Mouse (Mus musculus) CH12.LX (cell line): ENCODE measurements around the gene Tomm6. TPM values are rescaled to one million over a fixed set of nuclear protein-coding genes. Genes with fewer than 3 reads are reported as not detected.

Source experiments
- DNase-seq: peaks from one replicate; pipeline ENCODE4 v3.0.0-alpha.2; 2013; ENCODE audit errors: extremely low read depth
- H3K27ac ChIP-seq: 2 replicates; pipeline ENCODE4 v1.5.1; 2012; ENCODE audit warnings: low read depth, mild to moderate bottlenecking, control low read depth, moderate library complexity; ENCODE audit not compliant: insufficient read depth
- H3K27me3 ChIP-seq: replicated peaks from 2 replicates; pipeline ENCODE3; 2012; ENCODE audit warnings: inconsistent platforms
- H3K36me3 ChIP-seq, 2 experiments: replicated peaks in 1 of 2; 2 replicates each; pipeline versions ENCODE3 to v1.6.1; 2012; ENCODE audit warnings: inconsistent platforms in 1 of 2, low read length in 1 of 2, mild to moderate bottlenecking in 1 of 2, mixed read lengths in 1 of 2, moderate library complexity in 1 of 2; ENCODE audit not compliant: control insufficient read depth in 1 of 2, insufficient read depth in 1 of 2
- H3K4me1 ChIP-seq, 2 experiments: 2 replicates each; pipeline ENCODE4 v1.6.1; 2012; ENCODE audit warnings: inconsistent platforms in 1 of 2, moderate library complexity in 1 of 2; ENCODE audit not compliant: insufficient read depth in 2 of 2, control insufficient read depth in 1 of 2
- H3K4me2 ChIP-seq: 2 replicates; pipeline ENCODE4 v1.6.1; 2012; ENCODE audit warnings: low read depth, mild to moderate bottlenecking, control low read depth; ENCODE audit not compliant: poor library complexity, insufficient read depth, severe bottlenecking
- H3K4me3 ChIP-seq, 3 experiments: fragments of 150-350 bp in 1 of 3; sonication (generic) in 1 of 3; replicated peaks in 1 of 3; 2 replicates each; pipeline versions ENCODE3 to v1.5.1; 2011 to 2012; ENCODE audit warnings: low read depth in 2 of 3, low read length in 2 of 3, mild to moderate bottlenecking in 2 of 3, moderate library complexity in 2 of 3, control low read depth in 1 of 3, improper control_type of control experiment in 1 of 3, inconsistent platforms in 1 of 3, mixed read lengths in 1 of 3; ENCODE audit not compliant: poor library complexity in 1 of 3
- H3K79me2 ChIP-seq: replicated peaks from 2 replicates; pipeline ENCODE4 v1.6.1; 2012; ENCODE audit warnings: mild to moderate bottlenecking, moderate library complexity; ENCODE audit not compliant: control insufficient read depth, poor library complexity, insufficient read depth, severe bottlenecking; ENCODE audit errors: extremely low read depth
- H3K9ac ChIP-seq: 2 replicates; pipeline ENCODE4 v1.6.1; 2012; ENCODE audit warnings: low read depth, mild to moderate bottlenecking, control low read depth, moderate library complexity; ENCODE audit not compliant: insufficient read depth
- H3K9me3 ChIP-seq: replicated peaks from 2 replicates; pipeline ENCODE3; 2012; ENCODE audit warnings: low read length, inconsistent platforms, mixed read lengths
- CHD2 ChIP-seq: IDR thresholded peaks from 2 replicates; pipeline ENCODE4 v1.6.1; 2011; ENCODE audit warnings: low read length, improper control_type of control experiment
- CTCF ChIP-seq, 2 experiments: IDR thresholded peaks in 1 of 2; conservative IDR thresholded peaks in 1 of 2; 2 replicates each; pipeline ENCODE4 v1.5.1; 2011 to 2012; ENCODE audit warnings: low read depth in 2 of 2, low read length in 2 of 2, improper control_type of control experiment in 1 of 2, inconsistent platforms in 1 of 2, mild to moderate bottlenecking in 1 of 2, moderate library complexity in 1 of 2
- ELF1 ChIP-seq: IDR thresholded peaks from 2 replicates; pipeline ENCODE4 v1.6.1; 2014; ENCODE audit warnings: low read depth, mild to moderate bottlenecking, inconsistent platforms, low read length, improper control_type of control experiment
- EP300 ChIP-seq: IDR thresholded peaks from 2 replicates; pipeline ENCODE4 v1.6.1; 2011; ENCODE audit warnings: low read length, improper control_type of control experiment
- HCFC1 ChIP-seq: IDR thresholded peaks from 2 replicates; pipeline ENCODE4 v1.6.1; 2012; ENCODE audit warnings: low read depth, mild to moderate bottlenecking, inconsistent platforms, low read length, improper control_type of control experiment
- IRF4 ChIP-seq: IDR thresholded peaks from 2 replicates; pipeline ENCODE4 v1.6.1; 2014; ENCODE audit warnings: low read depth, mild to moderate bottlenecking, inconsistent platforms, low read length, improper control_type of control experiment
- JUND ChIP-seq: conservative IDR thresholded peaks from 2 replicates; pipeline ENCODE4 v1.6.1; 2011; ENCODE audit warnings: low read depth, low read length, improper control_type of control experiment
- KAT2A ChIP-seq: IDR thresholded peaks from 2 replicates; pipeline ENCODE4 v1.6.1; 2012; ENCODE audit warnings: low read length, improper control_type of control experiment, inconsistent platforms; ENCODE audit not compliant: insufficient replicate concordance
- MAX ChIP-seq: IDR thresholded peaks from 2 replicates; pipeline ENCODE4 v1.6.1; 2011; ENCODE audit warnings: low read length, improper control_type of control experiment
- MAZ ChIP-seq: IDR thresholded peaks from 2 replicates; pipeline ENCODE4 v1.6.1; 2012; ENCODE audit warnings: low read depth, mild to moderate bottlenecking, inconsistent platforms, low read length, improper control_type of control experiment, moderate library complexity
- MXI1 ChIP-seq: IDR thresholded peaks from 2 replicates; pipeline ENCODE4 v1.6.1; 2011; ENCODE audit warnings: mild to moderate bottlenecking, low read depth, low read length, improper control_type of control experiment
- MYC ChIP-seq: IDR thresholded peaks from 2 replicates; pipeline ENCODE4 v1.6.1; 2011; ENCODE audit warnings: low read depth, mild to moderate bottlenecking, improper control_type of control experiment, low read length
- NELFE ChIP-seq: IDR thresholded peaks from 2 replicates; pipeline ENCODE4 v1.6.1; 2011; ENCODE audit warnings: low read depth, low read length, improper control_type of control experiment
- NRF1 ChIP-seq: IDR thresholded peaks from 2 replicates; pipeline ENCODE4 v1.6.1; 2014; ENCODE audit warnings: low read depth, mild to moderate bottlenecking, inconsistent platforms, low read length, improper control_type of control experiment, moderate library complexity
- POLR2A ChIP-seq: IDR thresholded peaks from 2 replicates; pipeline ENCODE4 v1.6.1; 2011; ENCODE audit warnings: low read depth, mild to moderate bottlenecking, improper control_type of control experiment, low read length
- RAD21 ChIP-seq: IDR thresholded peaks from 2 replicates; pipeline ENCODE4 v1.6.1; 2011; ENCODE audit warnings: low read depth, mild to moderate bottlenecking, low read length, improper control_type of control experiment, moderate library complexity
- SIN3A ChIP-seq: IDR thresholded peaks from 2 replicates; pipeline ENCODE4 v1.6.1; 2012; ENCODE audit warnings: low read length, improper control_type of control experiment, inconsistent platforms
- SMC3 ChIP-seq: IDR thresholded peaks from 2 replicates; pipeline ENCODE4 v1.6.1; 2011; ENCODE audit warnings: low read depth, low read length, improper control_type of control experiment
- TBP ChIP-seq: conservative IDR thresholded peaks from 2 replicates; pipeline ENCODE4 v1.6.1; 2011; ENCODE audit warnings: low read depth, low read length, improper control_type of control experiment
- TCF12 ChIP-seq: IDR thresholded peaks from 2 replicates; pipeline ENCODE4 v1.6.1; 2014; ENCODE audit warnings: low read depth, mild to moderate bottlenecking, inconsistent platforms, low read length, improper control_type of control experiment
- UBTF ChIP-seq: IDR thresholded peaks from 2 replicates; pipeline ENCODE4 v1.6.1; 2012; ENCODE audit warnings: low read depth, mild to moderate bottlenecking, inconsistent platforms, low read length, improper control_type of control experiment, moderate library complexity
- ZC3H11A ChIP-seq: IDR thresholded peaks from 2 replicates; pipeline ENCODE4 v1.6.1; 2012; ENCODE audit warnings: low read depth, mild to moderate bottlenecking, inconsistent platforms, low read length, improper control_type of control experiment
- ZNF384 ChIP-seq: IDR thresholded peaks from 2 replicates; pipeline ENCODE4 v1.6.1; 2012; ENCODE audit warnings: low read depth, low read length, improper control_type of control experiment, inconsistent platforms
- dilution Hi-C: fragments of 300-500 bp; cut with MboI; formaldehyde crosslinking; loops from 2 replicates; pipeline ENCODE4 v1.14.3; 2020; ENCODE audit warnings: low sequenced_read_pairs; ENCODE audit not compliant: extremely low pct_unique_long_range_greater_than_20kb, extremely low pct_ligation_motif_present
- in situ Hi-C: fragments of 300-500 bp; cut with MboI; formaldehyde crosslinking; loops from 3 replicates; pipeline ENCODE4 v1.14.3; 2019; ENCODE audit warnings: low sequenced_read_pairs, low pct_ligation_motif_present, low pct_unique_long_range_greater_than_20kb, mixed read lengths
- polyA plus RNA-seq: library from polyadenylated mRNA; unstranded; fragments of >175 nt; gene quantifications from 2 replicates; pipeline ENCODE4 v1.2.1, GENCODE M21; 2012; ENCODE audit warnings: low read depth; ENCODE audit not compliant: insufficient read length
- total RNA-seq, 2 experiments: library from RNA; depleted of rRNA; stranded (reverse); fragments of 300-350 nt in 1 of 2; fragments of >200 nt in 1 of 2; gene quantifications; 2 replicates each; pipeline ENCODE4 v1.2.3; 2012 to 2014

The Tomm6 gene
- total and polyA plus RNA-seq, 3 experiments: 26.4 to 424 (median 46.1) TPM

- Histone ChIP-seq H3K9ac (no peak overlapping the region), H3K9me3 (no peaks in the 10 kb centered on the region), H3K79me2 (peaks cover 10% of the 10 kb centered on the region), H3K4me2 (no peak overlapping the region), H3K4me3 (no peak overlapping the region), H3K27me3 (peaks cover 68% of the 10 kb centered on the region), H3K4me1 (peaks cover 5 to 23% of the 10 kb centered on the region in 2 experiments), H3K36me3 (peaks cover 0 to 3% of the 10 kb centered on the region in 2 experiments), H3K27ac (no peak overlapping the region)
- DNase-seq: no peak
- in situ Hi-C loops: no loop called here
- TF ChIP-seq MXI1 (no peak), KAT2A (no peak), MAZ (no peak), ZC3H11A (no peak), SIN3A (no peak), CHD2 (no peak), SMC3 (no peak)
- dilution Hi-C loops: no loop called here
Observed at GRCm38 (mm10) chr17:47691650-47692049, 3.5 kb upstream of the Tomm6 start.

- in situ Hi-C loops (loop anchor here (5.0 kb wide), 1 partner anchor 78 kb away; the partner anchor contains the start of genes Bysl, Gm20517 and Med20), dilution Hi-C loops (no loop called here)
- Histone ChIP-seq H3K4me3 (no peak overlapping the region), H3K4me2 (no peak overlapping the region), H3K36me3 (peaks cover 10 to 19% of the 10 kb centered on the region in 2 experiments), H3K27me3 (peaks cover 55% of the 10 kb centered on the region), H3K4me1 (peaks cover 5 to 28% of the 10 kb centered on the region in 2 experiments), H3K9ac (no peak overlapping the region), H3K79me2 (peaks cover 10% of the 10 kb centered on the region), H3K27ac (no peak overlapping the region), H3K9me3 (no peaks in the 10 kb centered on the region)
- no peak for DNase-seq
- TF ChIP-seq MAX (no peak), EP300 (no peak), JUND (no peak)
Observed at GRCm38 (mm10) chr17:47689894-47690293, 1.7 kb upstream of the Tomm6 start.

DNA sequence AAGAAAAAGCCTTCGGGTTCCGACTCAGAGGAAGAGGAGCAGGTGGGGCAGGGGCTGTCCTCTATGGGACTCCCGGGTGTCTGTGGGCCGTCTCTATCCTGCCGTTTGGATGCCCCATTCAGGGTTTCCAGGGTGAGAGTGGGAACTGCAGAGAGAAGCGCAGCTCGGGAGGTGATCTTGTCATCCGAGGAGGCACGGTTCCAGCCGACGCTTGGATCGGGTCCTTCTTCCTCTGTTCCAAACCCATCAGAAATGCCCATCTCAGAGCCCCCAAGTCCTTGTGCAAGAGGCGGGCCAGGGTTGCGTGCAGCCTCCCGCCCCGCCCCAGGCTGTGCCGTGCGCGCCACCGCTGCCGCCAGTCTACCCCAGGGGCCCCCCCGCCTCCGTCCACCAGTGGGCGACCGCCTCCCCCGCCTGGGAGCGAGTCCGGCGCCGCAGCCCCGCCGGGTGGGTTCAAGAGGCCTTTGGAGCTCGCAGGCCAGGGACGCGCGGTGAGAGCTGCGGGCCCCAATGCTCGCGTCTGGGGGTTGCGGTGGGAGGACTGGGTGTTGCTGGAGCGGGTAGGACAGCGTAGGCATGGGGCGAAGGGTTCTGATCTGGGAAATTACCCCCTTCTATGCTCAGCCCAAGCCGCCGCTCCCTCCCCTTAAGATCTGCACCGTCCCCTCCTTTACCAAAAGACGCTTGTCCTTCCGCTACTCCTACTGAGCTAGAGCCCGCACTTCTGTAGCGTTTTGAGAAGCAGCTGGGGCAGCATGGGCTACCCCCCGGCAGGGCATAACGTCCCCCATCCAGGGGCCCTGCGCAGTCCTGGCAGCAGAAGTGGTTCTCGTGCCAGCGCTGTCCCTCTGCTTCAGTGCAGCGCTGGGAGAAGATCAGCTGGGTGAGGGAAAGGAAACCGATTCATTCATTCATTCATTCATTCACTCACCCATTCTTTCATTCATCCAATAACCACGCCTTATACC lies 706 bp upstream of the Tomm6 start, which contains the start of gene Frs3:
Gene Frs3, plus strand, starts transcription at position 423 of the 968 bp plus-strand sequence.
- peaks cover 17 to 29% of the 10 kb centered on the region in 2 experiments for H3K36me3 ChIP-seq
- H3K9ac ChIP-seq: peak within 1 kb of the TSS; percentile 84
- no peak within 1 kb of the TSS for H3K27ac ChIP-seq
- H3K4me1 ChIP-seq: peaks cover 5 to 24% of the 10 kb centered on the region in 2 experiments
- H3K79me2 ChIP-seq: peaks cover 10% of the 10 kb centered on the region
- dilution Hi-C loops (no loop called here), in situ Hi-C loops (loop anchor here (5.0 kb wide), 1 partner anchor 77 kb away; the partner anchor contains the start of genes Bysl, Gm20517 and Med20)
- peak within 1 kb of the TSS; percentile 88 for H3K4me2 ChIP-seq
- H3K9me3 ChIP-seq: no peaks in the 10 kb centered on the region
- H3K27me3 ChIP-seq: peaks cover 50% of the 10 kb centered on the region
- peak within 1 kb of the TSS; percentile 85 to 96 (median 92) for H3K4me3 ChIP-seq
- DNase-seq: no peak
- TF ChIP-seq RAD21: no peak
- peak; percentile 57 for TF ChIP-seq POLR2A
- TF ChIP-seq MAX: no peak
- peak; percentile 50; the same call in 1 of the 2 replicates for TF ChIP-seq TCF12
- peak; percentile 49; the same call in 1 of the 2 replicates for TF ChIP-seq NELFE
- TF ChIP-seq IRF4: peak; percentile 41; the same call in 1 of the 2 replicates
- no peak for TF ChIP-seq TBP
- 0 out of 2 replicates have a peak, but pooled peaks have one; percentile 27 for TF ChIP-seq HCFC1
- TF ChIP-seq ELF1: 0 out of 2 replicates have a peak, but pooled peaks have one; percentile 28
- peak; percentile 45; the same call in 1 of the 2 replicates for TF ChIP-seq MXI1
- TF ChIP-seq ZNF384: no peak
- TF ChIP-seq NRF1: no peak
- no peak for TF ChIP-seq JUND
- TF ChIP-seq MYC: no peak
- TF ChIP-seq MAZ: peak; percentile 62; the same call in 1 of the 2 replicates
- 0 out of 2 replicates have a peak, but pooled peaks have one; percentile 40 for TF ChIP-seq UBTF
- TF ChIP-seq CTCF (conservative IDR thresholded peaks at IDR 0.05 in 1 of 2, IDR thresholded peaks at IDR 0.05 in 1 of 2; ENCODE audit: low read depth in 2 of 2, low read length in 2 of 2): peak in 1 of 2 experiments; percentile 27; a peak in 1 of 4 replicates
